Mouse (Mus musculus): ENCODE measurements around the gene Nkx2-1. TPM values are rescaled to one million over a fixed set of nuclear protein-coding genes. Genes with fewer than 3 reads are reported as not detected.
"Not testable (repeated sequence)": the region's sequence is repeated elsewhere in the genome, so short reads cannot be mapped to it uniquely, and the experiment has no call there.

Gene Nkx2-1
- polyA plus RNA-seq, 1 experiment from 2014 or later, result not detected

DNA sequence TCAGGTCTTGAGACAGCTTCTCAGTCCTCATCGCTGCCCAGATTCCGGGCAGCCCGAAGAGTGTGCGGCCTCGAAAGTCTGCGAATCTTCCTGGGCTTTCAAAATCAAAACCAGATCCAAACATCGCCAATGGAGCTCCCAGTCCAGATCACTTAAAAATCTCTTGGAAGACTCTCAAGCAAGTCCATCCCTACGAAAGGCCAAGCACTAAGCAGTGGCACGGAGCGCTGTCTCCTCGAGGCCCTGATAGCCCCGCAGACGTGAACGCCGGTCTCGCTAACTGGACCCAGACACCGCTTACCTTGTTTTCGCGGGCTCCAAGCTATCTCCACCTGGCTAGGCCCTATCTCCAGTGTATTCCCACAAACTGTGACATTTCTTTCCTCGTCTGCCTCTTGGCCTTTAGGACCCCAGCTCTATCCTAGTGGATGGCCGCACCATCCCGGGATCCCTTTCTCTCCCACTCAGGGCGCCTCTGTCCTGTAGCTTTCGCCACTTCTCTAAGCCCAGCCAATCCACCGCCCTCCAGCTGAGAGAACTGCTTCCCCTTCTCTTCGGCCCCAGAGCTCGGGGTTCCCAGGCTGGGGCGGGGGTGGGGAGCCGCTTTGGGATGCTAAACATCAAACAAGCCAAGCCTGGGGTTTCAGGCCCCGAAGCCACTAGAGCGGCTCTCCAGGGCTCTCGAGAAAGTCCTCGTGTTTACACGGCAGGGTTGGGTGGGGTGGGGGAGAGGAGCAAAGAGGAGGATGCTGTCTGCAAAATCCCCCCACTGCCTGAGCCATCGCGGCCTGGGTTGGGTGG, 7.6 kb downstream of the Nkx2-1 start:
- no peaks in the 10 kb centered on the region for H3K9me3 ChIP-seq (ENCODE audit: control insufficient read depth, low read depth, low read length)
- no peaks in the 10 kb centered on the region for H3K36me3 ChIP-seq (ENCODE audit: control insufficient read depth, insufficient read depth, low read length)
- 2% methylated on average over 36 of the region's 36 CpGs for whole genome bisulfite sequencing
- H3K4me3 ChIP-seq (ENCODE audit: low read depth, low read length), result no peak overlapping the region
- H3K4me1 ChIP-seq (ENCODE audit: control insufficient read depth, insufficient read depth, low read length), result no peaks in the 10 kb centered on the region
- no peak overlapping the region for H3K9ac ChIP-seq (replicated peaks; ENCODE audit: low read depth, low read length)
- no peak overlapping the region for H3K27ac ChIP-seq (ENCODE audit: low read length)
- peaks cover 62% of the 10 kb centered on the region for H3K27me3 ChIP-seq (ENCODE audit: control insufficient read depth, insufficient read depth, low read length)
- ATAC-seq (ENCODE audit: insufficient number of reproducible peaks, insufficient read depth, low FRiP score, low read depth), result no peak
- H3K4me2 ChIP-seq (replicated peaks; ENCODE audit: low read depth, low read length), result no peak overlapping the region

DNA sequence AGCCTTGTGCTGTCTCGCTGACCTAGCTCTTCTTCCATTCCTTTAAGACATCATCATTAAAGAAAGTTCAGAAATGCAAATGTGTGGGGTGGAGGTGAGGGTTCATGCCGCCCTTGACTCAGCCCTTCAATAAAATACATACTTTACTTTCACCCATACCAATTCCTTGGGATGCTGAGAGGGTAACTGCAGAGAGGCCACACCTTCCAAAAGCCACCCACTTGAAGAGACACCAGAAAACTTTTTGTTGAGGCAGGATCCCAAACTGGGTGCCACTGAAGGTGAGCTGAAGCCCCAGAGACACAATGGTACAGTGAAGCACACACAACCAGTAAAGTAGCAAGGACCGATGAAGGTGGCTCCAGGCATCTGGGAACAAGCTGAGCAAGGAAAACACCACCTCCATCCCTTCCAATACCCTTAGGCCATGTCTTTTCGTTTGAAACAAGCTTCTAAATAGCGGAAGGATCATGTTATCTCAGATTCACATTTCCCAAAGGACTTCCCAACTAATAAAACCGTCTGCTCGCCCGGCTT, 8.6 kb downstream of the Nkx2-1 start:
- Histone ChIP-seq H3K4me3 (ENCODE audit: low read depth, low read length) (no peak overlapping the region), H3K4me1 (ENCODE audit: control insufficient read depth, insufficient read depth, low read length) (no peaks in the 10 kb centered on the region), H3K4me2 (replicated peaks; ENCODE audit: low read depth, low read length) (no peak overlapping the region), H3K9me3 (ENCODE audit: control insufficient read depth, low read depth, low read length) (no peaks in the 10 kb centered on the region; the same call in 1 of the 2 replicates), H3K36me3 (ENCODE audit: control insufficient read depth, insufficient read depth, low read length) (no peaks in the 10 kb centered on the region), H3K27ac (ENCODE audit: low read length) (no peak overlapping the region), H3K9ac (replicated peaks; ENCODE audit: low read depth, low read length) (no peak overlapping the region), H3K27me3 (ENCODE audit: control insufficient read depth, insufficient read depth, low read length) (peaks cover 63% of the 10 kb centered on the region)
- ATAC-seq (ENCODE audit: insufficient number of reproducible peaks, insufficient read depth, low FRiP score, low read depth), result no peak
- WGBS, result 1% methylated on average over 8 of the region's 8 CpGs

- Histone ChIP-seq H3K36me3 (ENCODE audit: control insufficient read depth, insufficient read depth, low read length) (no peaks in the 10 kb centered on the region), H3K4me2 (replicated peaks; ENCODE audit: low read depth, low read length) (no peak overlapping the region), H3K4me3 (ENCODE audit: low read depth, low read length) (no peak overlapping the region), H3K4me1 (ENCODE audit: control insufficient read depth, insufficient read depth, low read length) (no peaks in the 10 kb centered on the region), H3K27me3 (ENCODE audit: control insufficient read depth, insufficient read depth, low read length) (peaks cover 70% of the 10 kb centered on the region), H3K9me3 (ENCODE audit: control insufficient read depth, low read depth, low read length) (no peaks in the 10 kb centered on the region; the same call in 1 of the 2 replicates), H3K27ac (ENCODE audit: low read length) (no peak overlapping the region), H3K9ac (replicated peaks; ENCODE audit: low read depth, low read length) (no peak overlapping the region)
- 23% methylated on average over 4 of the region's 4 CpGs for WGBS
- ATAC-seq (ENCODE audit: insufficient number of reproducible peaks, insufficient read depth, low FRiP score, low read depth), result no peak
Observed at GRCm38 (mm10) chr12:56527071-56527470, 9.6 kb downstream of the Nkx2-1 start.

DNA sequence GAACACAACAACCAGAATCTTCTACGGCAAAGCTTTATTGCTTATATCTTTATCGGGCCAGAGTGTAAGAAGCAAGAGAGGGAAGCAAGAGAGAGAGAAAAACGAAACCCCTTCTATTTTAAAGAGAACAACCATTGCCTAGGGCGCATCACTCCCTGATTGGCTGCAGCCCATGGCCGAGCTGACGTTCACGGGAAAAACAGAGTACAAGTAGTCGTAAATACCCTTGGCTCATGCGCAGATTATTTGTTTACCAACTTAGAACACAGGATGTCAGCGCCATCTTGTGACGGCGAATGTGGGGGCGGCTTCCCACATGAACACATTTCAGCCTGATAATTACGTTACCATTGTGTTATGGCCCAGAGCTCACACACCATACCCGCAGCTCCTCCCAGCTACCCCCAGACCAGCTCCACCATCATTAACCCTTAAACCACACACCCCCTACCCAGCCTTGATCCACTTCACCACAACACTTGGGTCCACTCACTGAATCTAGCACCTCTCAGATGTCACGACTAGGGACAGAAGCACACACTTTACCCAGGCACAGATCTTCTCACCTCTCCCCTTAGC, 11.4 kb downstream of the Nkx2-1 start:
- H3K27ac ChIP-seq (ENCODE audit: low read length), result not testable (repeated sequence)

GRCm38 (mm10) chr12:56524201-56524600, 12.5 kb downstream of the Nkx2-1 start:
- no peak overlapping the region for H3K9ac ChIP-seq (replicated peaks; ENCODE audit: low read depth, low read length)
- H3K4me3 ChIP-seq (ENCODE audit: low read depth, low read length), result no peak overlapping the region
- H3K27me3 ChIP-seq (ENCODE audit: control insufficient read depth, insufficient read depth, low read length), result peaks cover 74% of the 10 kb centered on the region
- 5% methylated on average over 14 of the region's 14 CpGs for WGBS
- ATAC-seq (ENCODE audit: insufficient number of reproducible peaks, insufficient read depth, low FRiP score, low read depth), result no peak
- no peak overlapping the region for H3K4me2 ChIP-seq (replicated peaks; ENCODE audit: low read depth, low read length)
- no peak overlapping the region for H3K27ac ChIP-seq (ENCODE audit: low read length)
- no peaks in the 10 kb centered on the region; the same call in 1 of the 2 replicates for H3K9me3 ChIP-seq (ENCODE audit: control insufficient read depth, low read depth, low read length)
- no peaks in the 10 kb centered on the region for H3K4me1 ChIP-seq (ENCODE audit: control insufficient read depth, insufficient read depth, low read length)
- H3K36me3 ChIP-seq (ENCODE audit: control insufficient read depth, insufficient read depth, low read length), result no peaks in the 10 kb centered on the region

More for the DNA sequence above, 11.4 kb downstream of the Nkx2-1 start:
- not testable (repeated sequence) for H3K9me3 ChIP-seq (ENCODE audit: control insufficient read depth, low read depth, low read length); H3K4me2 ChIP-seq (replicated peaks; ENCODE audit: low read depth, low read length); H3K9ac ChIP-seq (replicated peaks; ENCODE audit: low read depth, low read length); ATAC-seq (ENCODE audit: insufficient number of reproducible peaks, insufficient read depth, low FRiP score, low read depth); H3K36me3 ChIP-seq (ENCODE audit: control insufficient read depth, insufficient read depth, low read length); H3K4me1 ChIP-seq (ENCODE audit: control insufficient read depth, insufficient read depth, low read length); H3K4me3 ChIP-seq (ENCODE audit: low read depth, low read length)
- 9% methylated on average over 8 of the region's 16 CpGs for WGBS
- peaks cover 70% of the 10 kb centered on the region for H3K27me3 ChIP-seq (ENCODE audit: control insufficient read depth, insufficient read depth, low read length)

GRCm38 (mm10) chr12:56522191-56522590, 14.5 kb downstream of the Nkx2-1 start:
- Histone ChIP-seq H3K9ac (replicated peaks; ENCODE audit: low read depth, low read length) (no peak overlapping the region), H3K4me1 (ENCODE audit: control insufficient read depth, insufficient read depth, low read length) (no peaks in the 10 kb centered on the region), H3K4me2 (replicated peaks; ENCODE audit: low read depth, low read length) (no peak overlapping the region), H3K36me3 (ENCODE audit: control insufficient read depth, insufficient read depth, low read length) (no peaks in the 10 kb centered on the region), H3K4me3 (ENCODE audit: low read depth, low read length) (no peak overlapping the region), H3K27ac (ENCODE audit: low read length) (no peak overlapping the region), H3K9me3 (ENCODE audit: control insufficient read depth, low read depth, low read length) (no peaks in the 10 kb centered on the region; the same call in 1 of the 2 replicates), H3K27me3 (ENCODE audit: control insufficient read depth, insufficient read depth, low read length) (peaks cover 67% of the 10 kb centered on the region)
- ATAC-seq (ENCODE audit: insufficient number of reproducible peaks, insufficient read depth, low FRiP score, low read depth), result no peak
- 21% methylated on average over 4 of the region's 4 CpGs for WGBS

GRCm38 (mm10) chr12:56521106-56521840, 15.4 kb downstream of the Nkx2-1 start:
- Histone ChIP-seq H3K27me3 (ENCODE audit: control insufficient read depth, insufficient read depth, low read length) (peaks cover 58% of the 10 kb centered on the region), H3K9me3 (ENCODE audit: control insufficient read depth, low read depth, low read length) (no peaks in the 10 kb centered on the region; the same call in 1 of the 2 replicates), H3K27ac (ENCODE audit: low read length) (no peak overlapping the region), H3K9ac (replicated peaks; ENCODE audit: low read depth, low read length) (no peak overlapping the region), H3K36me3 (ENCODE audit: control insufficient read depth, insufficient read depth, low read length) (no peaks in the 10 kb centered on the region), H3K4me1 (ENCODE audit: control insufficient read depth, insufficient read depth, low read length) (no peaks in the 10 kb centered on the region), H3K4me3 (ENCODE audit: low read depth, low read length) (no peak overlapping the region), H3K4me2 (replicated peaks; ENCODE audit: low read depth, low read length) (no peak overlapping the region)
- WGBS, result 1% methylated on average over 33 of the region's 33 CpGs
- ATAC-seq (ENCODE audit: insufficient number of reproducible peaks, insufficient read depth, low FRiP score, low read depth), result no peak

DNA sequence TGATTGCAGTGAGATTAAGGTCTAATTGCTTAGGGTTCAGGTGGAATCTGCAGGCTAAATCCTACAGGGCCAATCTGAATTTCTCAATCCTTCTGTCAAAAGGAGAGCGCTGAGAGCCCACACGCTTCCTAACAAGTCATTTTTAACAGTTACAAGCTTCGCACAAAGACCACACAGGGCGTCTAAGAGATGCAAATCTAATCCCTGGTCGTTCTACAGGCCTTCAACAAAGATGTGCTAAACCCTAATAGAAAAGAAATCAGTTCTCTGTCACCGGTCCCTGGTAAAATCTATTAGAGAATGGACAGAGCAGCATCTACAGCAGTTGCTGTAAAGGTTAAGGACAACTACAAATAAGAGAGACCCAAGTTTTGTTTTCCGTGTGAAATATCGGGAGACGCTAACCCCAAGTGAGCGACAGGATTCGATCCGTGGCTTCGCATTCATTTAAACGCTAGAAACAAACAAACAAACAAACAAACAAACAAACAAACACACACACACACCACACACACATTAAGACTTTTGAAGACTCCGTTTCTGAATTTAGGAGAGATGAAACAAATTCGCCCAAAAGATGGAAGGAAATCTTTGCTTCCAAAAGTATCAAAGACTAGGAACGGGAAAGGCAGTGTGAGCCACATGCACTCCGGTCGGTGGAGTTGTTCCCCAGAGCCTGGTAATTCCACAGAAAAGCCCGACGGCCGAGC, 16.2 kb downstream of the Nkx2-1 start:
- H3K4me3 ChIP-seq (ENCODE audit: low read depth, low read length), result no peak overlapping the region
- no peak for ATAC-seq (ENCODE audit: insufficient number of reproducible peaks, insufficient read depth, low FRiP score, low read depth)
- H3K9ac ChIP-seq (replicated peaks; ENCODE audit: low read depth, low read length), result no peak overlapping the region
- H3K4me1 ChIP-seq (ENCODE audit: control insufficient read depth, insufficient read depth, low read length), result no peaks in the 10 kb centered on the region
- no peak overlapping the region for H3K27ac ChIP-seq (ENCODE audit: low read length)
- 2% methylated on average over 22 of the region's 22 CpGs for WGBS
- H3K36me3 ChIP-seq (ENCODE audit: control insufficient read depth, insufficient read depth, low read length), result no peaks in the 10 kb centered on the region
- no peak overlapping the region for H3K4me2 ChIP-seq (replicated peaks; ENCODE audit: low read depth, low read length)
- no peaks in the 10 kb centered on the region; the same call in 1 of the 2 replicates for H3K9me3 ChIP-seq (ENCODE audit: control insufficient read depth, low read depth, low read length)
- peaks cover 54% of the 10 kb centered on the region for H3K27me3 ChIP-seq (ENCODE audit: control insufficient read depth, insufficient read depth, low read length)

Measured in stomach, embryonic 14.5 days (tissue).